Mouse (Mus musculus): Measurements from ENCODE around the gene Scpep1.
"Not testable (repeated sequence)": the region's sequence is repeated elsewhere in the genome, so short reads cannot be mapped to it uniquely, and the experiment has no call there.

Gene Scpep1

DNA sequence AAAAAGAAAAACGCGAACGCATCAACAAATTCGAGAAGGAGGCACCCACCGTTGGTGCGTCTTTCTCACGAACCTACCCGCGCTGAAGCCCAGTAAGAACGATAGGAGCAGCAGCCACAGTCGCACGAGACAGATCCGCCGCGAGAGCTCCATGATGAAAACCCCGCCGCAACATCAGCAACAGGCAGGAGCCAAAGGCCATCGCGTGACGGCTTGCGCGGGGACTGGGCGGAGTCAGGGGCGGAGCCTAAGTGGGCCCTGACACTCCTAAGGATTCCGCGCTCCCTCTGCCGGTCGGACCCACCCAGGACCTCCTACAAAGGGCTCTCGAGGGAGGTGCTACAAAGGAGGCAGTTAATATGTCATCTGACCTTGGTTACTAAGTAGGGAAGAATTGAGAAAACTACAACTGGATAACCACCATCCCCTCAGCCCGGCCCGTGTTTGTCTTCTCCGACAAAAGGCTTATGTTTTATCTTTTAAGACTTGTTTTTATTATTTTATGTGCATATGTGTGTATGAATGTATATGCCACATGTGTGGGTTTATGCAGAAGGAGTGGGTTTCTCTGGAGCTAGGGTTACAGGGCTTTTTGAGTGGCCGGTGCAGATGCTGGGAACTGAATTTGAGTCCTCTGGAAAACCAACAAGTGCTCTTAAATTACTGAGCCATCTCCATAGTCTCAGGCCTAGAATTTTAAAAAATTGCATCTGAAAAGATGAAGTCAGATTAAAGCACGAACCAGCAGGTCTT, at the start of gene Scpep1:
Scpep1 (minus strand) TSS at position 249 of the 753 bp plus-strand sequence.
- DNase-seq (ENCODE audit: low spot score): peak; percentile 99

DNA sequence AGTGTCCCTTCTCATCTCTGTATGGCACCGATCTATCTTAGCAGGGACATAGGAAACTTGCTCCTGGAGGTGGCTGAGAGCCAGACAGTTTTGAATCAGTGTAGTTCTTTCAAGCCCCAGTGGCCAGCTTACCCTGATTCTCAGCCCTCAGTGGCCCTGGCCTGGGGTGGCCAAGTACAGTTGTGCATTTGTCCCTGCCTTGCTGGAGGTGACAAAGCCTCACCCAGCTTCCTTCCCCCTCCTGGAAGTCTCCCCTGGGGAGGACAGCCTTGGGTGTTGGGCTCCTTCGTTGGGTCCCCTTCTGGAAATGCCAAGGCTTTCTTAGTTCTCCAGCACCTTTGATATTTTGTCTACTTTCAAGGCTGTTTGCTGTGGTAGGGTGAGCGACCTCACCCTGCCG, 48.5 kb upstream of the Scpep1 start:
- no peak for DNase-seq (ENCODE audit: low spot score)

DNA sequence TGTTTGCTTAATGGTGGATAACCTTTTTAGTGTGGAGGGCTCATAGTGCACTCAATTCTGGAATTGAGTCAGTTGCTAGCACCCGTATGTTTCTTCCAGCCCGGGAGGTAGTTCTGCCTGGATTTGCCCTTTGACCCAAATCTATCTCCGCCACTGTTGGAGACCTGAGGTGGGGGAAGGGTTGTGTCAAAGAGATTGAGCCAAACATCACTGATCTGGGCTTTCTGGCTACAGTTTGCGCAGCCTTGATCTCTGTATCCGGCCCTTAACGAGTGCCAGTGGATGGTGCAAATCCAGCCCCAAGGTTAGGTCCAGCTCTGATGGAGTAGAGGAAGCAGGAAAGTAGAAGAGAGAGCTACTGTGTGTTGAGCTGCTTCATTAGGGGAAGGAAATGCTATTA, 47.8 kb upstream of the Scpep1 start:
- DNase-seq (ENCODE audit: low spot score): no peak

DNA sequence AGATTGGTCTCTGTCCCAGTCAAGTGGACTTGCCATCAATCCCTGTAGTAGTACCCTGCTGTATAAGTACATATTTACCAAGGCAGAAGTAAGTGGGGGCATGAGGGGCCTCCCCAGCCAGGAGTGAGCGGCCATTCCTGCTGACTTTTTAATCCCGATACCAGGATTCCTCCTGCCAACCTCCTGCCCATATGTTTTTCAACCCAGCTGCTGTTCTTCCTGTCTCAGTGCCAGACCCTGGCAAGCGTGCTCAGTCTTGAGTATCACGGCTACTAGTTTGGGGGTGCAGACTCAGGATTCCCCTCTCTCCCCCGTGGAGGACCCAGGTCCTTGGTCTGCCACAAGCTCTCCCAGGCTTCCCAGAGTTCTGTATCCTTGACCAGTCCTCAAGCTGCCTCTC, 47.4 kb upstream of the Scpep1 start:
- no peak for DNase-seq (ENCODE audit: low spot score)

DNA sequence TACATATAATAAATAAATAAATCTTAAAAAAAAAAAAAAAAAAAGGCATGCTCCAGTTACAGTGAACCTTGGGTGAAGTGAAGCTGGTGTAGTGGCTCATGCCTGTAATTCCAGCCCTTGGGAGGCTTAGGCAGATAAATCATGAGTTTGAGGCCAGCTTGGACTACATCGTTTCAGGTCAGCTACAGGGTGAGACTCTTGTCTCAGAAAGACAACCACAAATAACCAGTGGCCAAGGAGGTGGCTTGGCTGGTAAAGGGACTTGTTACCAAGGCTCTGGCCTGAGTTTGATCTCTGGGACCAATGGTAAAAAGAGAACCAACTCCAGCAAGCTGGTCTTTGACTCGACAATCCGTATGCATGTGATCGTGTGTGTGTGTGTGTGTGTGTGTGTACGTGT, 46.8 kb upstream of the Scpep1 start:
- no peak for DNase-seq (ENCODE audit: low spot score)

DNA sequence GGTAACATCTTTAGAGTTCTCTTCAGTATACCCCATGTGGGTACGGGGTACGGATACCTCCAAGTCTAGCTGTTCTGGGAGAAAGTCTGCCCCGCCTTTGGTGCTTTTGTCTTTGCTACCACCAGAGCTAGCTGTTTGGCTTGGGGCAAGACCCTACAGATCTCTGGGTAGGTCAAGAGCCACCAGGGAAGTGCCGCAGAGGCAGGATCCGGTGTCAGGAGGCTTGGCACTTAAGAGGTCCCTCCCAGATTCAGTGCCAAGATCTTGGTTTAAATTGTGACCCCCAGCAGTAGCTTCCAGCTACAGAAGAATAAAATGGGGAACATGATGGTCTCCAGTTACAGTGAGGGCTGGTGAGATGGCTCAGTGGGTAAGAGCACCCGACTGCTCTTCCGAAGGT, 46.3 kb upstream of the Scpep1 start:
- no peak for DNase-seq (ENCODE audit: low spot score)

DNA sequence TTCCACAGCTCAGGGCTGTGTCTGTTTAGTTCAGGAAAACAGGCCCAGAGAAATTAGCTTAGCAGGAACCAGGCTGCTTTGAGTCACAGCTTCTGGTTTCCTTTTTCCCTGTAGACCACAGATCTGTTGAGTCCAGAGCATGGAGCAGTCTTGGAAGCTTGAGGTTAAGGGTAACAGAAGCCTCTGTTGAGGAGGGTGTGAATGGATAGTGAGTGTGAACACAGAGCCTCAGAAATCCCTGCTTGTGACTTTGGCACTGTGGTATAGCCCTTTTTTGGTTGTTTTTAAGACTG, 45.2 kb upstream of the Scpep1 start:
- DNase-seq (ENCODE audit: low spot score): no peak

DNA sequence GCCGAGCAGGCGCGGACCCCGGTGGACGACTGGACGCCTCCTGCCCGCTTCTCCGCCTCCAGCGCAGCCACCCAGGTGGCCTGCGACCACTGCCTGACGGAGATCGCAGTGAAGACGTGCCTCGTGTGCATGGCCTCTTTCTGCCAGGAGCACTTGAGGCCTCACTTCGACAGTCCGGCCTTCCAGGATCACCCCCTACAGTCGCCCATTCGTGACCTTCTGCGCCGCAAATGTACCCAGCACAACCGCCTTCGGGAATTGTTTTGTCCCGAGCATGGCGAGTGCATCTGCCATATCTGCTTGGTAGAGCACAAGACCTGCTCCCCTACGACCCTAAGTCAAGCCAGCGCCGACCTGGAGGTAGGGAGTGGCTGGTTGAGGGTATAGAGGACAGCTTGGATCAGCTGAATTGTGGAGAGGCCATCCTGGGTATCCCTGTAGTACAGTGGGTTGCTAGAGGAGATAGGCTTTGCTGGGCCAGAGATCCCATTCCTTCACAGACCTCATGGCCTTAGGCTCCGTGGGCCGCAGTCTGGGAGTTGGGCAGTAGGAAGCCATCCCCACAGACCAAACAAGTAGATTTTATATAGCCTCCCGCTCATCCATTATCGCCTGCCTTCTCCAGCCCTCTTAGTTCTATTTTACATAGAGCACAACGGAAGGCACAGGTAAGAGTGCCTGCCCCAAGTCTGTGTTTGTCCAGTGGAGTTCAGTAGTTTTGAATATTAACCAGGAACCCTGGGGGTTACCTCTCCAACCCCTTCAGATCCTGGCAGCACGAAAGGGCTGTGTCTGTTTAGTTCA, 44.7 kb upstream of the Scpep1 start:
- no peak for DNase-seq (ENCODE audit: low spot score)

DNA sequence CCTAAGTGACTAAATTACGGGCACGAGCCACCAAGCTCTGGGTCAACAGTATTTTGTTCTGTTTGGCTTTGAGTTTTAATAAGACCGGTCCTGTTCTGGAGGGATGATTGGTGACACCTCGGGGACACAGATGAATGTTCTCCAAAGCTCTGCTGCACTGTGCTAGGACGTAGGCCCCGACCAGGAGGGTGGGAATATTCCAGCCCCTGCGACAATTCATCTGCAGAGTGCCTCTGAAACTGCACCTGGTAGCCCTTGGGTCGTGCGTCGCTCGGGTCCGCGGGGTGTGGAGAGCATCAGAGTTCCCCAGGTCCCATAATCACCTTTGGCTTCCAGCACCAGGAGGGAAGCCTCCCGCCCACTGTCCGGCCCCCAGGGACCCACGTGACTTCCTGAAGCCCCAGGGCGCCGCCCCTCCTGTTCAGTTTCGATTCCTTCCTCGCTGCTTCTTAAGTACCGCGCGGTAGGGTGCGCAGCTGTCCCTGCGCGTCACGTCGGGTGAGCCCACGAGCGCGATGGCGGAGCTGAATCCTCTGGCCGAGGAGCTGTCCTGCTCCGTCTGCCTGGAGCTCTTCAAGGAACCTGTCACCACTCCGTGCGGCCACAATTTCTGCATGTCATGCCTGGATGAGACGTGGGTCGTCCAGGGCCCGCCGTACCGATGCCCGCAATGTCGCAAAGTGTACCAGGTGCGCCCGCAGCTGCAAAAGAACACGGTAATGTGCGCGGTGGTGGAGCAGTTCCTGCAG, 43.9 kb upstream of the Scpep1 start, which contains the start of gene Trim25:
Trim25 (plus strand) TSS at position 403 of the 749 bp plus-strand sequence.
- peak; percentile 72 for DNase-seq (ENCODE audit: low spot score)

DNA sequence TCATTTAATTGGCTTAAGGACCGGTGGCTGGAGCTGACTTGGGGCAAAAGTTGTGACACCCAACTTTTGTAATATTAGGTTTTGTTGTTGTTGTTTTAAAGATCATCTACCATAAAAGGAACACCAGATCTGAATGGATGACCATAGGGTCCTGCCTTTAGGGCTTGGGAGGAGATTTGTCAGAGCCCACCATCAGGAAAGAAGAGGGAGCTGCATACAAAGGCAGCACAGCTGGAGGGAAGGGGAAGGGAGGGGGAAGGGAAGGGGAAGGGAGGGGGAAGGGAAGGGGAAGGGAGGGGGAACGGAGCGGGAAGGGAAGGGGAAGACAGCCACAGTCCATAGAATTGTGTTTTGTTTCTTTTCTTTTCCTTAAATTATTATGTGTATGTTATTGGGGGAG, 43.1 kb upstream of the Scpep1 start:
- DNase-seq (ENCODE audit: low spot score): no peak

DNA sequence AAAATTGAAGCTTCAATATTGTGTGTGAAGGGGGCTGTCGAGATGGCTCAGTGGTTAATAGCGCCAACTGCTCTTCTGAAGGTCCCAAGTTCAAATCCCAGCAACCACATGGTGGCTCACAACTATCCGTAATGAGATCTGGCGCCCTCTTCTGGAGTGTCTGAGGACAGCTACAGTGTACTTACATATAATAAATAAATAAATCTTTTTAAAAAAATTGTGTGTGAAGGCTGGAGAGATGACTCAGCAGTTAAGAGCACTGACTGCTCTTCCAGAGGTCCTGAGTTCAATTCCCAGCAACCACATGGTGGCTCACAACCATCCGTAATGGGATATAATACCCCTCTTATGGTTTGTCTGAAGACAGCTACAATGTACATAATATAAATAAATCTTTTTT, 42.1 kb upstream of the Scpep1 start:
- not testable (repeated sequence) for DNase-seq (ENCODE audit: low spot score)

DNA sequence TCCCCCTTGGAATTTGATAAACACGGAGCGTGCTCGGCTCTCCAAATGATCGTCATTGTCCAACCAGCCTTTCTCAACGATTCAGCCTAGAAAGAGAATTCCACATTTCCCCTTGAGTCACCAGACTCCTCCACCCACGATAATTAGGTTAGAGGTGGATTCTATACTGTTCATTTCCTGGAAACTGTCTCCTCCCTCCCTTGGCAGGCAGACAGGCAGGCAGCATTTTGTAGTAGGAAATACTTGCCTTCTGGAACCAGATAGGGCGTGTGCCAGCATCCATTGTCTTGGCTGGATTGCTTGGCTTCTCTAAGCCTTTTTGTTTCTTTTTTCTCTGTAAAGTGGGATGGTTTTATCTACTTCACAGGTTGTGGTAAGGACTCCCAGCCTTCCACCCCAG, 41.2 kb upstream of the Scpep1 start:
- DNase-seq (ENCODE audit: low spot score): no peak

DNA sequence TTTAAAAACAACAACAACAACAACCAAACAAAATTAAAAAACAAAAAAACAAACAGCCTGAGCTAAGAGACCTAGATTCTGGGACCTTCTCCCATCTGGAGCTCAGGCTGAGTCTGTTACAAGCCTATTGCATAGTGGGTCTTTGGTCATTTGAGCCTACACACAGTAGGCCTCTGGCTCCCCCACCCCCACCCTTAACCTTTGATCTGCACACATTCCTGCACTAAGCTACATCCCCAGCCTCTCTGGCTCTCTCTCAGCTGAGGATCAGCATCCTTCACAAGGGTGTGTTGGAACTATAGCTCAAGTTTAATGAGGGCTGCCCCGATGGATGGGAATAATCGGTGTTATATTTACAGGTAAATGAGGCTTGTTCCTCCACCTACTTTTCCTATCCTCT, 40.4 kb upstream of the Scpep1 start:
- DNase-seq (ENCODE audit: low spot score): no peak

DNA sequence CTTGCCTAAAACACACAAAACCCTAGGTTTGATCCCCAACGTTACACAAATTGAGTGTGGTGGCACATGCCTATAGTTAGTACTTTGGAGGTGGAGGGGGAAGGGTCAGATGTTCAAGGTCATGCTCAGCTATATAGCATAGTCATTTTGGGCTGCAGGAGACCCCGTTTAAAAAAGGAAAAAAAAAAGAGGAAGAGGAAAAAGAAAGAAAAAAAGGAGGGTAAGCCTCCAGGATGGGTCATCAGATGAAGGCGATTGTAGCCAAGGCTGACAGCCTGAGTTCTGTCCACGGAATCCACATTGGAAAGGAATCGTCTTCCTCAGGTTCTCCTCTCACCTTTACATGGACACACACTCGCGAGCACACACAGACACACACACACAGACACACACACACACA, 39.2 kb upstream of the Scpep1 start:
- DNase-seq (ENCODE audit: low spot score): no peak

DNA sequence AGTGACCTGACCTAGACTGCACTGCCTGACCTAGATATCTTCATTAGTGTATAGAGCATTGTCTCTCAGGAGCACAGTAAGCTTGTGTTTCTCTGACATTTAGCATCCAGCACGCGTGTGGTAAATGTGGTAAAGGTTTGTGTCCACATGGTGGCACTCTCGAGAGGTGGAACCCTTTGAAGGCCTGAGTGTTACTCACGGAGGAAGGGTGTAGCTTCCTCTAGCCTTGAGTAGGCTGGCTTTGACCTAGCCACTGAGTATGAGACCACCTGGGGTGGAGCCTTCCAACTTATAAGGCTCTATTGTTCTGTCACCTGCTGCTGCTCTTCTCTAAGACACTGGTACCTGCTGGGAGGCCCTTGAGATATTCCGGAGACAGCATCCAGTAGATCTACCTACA, 38.4 kb upstream of the Scpep1 start:
- peak; percentile 73 for DNase-seq (ENCODE audit: low spot score)

DNA sequence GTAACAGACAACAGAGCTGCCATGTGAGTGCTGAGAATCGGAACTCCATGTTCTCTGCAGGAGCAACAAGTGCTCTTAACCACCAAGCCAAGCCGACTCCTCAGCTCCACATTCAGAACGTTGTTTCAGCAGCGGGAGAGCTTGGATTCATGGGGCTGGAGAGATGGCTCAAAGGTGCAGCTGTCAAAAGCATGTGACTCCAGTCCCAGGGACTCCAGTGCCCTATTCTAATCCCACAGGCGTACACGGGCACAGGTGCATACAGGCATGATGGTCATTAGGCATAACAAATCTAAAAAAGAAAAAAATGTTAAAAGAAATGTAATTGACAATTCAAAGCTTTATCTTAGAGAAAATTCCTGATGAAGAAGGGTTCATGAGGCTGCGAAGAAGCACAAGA, 37.9 kb upstream of the Scpep1 start:
- no peak for DNase-seq (ENCODE audit: low spot score)

DNA sequence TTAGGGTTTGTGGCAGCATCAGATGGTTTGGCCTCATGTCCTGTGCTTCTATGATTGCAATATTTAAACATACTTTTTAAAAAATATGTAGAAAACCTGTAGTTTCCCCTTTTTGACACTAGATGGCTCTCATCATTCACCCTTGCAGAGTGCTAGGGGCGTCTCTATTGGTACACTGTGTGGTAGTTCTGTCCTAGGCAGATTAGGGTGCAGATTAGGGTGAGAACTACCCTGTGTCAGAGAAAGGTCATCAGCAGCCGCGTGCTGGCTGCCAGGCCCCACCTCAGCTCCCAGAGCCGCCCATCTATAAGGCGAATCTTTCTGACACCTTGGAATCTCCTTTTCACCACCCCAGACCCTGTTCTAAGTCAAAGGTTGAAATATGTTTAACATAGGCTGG, 34.3 kb upstream of the Scpep1 start:
- no peak for DNase-seq (ENCODE audit: low spot score)

DNA sequence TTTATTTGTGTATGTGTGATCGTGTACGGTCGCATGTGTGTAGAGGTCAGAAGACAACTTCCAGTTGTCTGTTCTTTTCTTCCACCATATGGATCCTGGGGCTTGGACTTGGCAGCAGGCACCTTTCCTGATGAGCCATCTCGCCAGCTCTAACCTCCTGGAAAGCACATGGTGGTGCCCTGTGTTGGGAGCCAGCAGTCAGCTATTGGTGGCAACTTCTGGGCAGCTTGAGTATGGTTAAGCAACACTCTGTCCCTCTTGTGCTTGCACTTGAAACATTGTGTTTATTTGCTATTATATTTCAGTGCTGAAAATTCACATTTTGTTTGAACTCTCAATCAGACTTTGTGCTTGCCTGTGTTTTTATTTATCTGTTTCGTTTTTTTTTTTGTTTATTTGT, 33.7 kb upstream of the Scpep1 start:
- DNase-seq (ENCODE audit: low spot score): no peak

DNA sequence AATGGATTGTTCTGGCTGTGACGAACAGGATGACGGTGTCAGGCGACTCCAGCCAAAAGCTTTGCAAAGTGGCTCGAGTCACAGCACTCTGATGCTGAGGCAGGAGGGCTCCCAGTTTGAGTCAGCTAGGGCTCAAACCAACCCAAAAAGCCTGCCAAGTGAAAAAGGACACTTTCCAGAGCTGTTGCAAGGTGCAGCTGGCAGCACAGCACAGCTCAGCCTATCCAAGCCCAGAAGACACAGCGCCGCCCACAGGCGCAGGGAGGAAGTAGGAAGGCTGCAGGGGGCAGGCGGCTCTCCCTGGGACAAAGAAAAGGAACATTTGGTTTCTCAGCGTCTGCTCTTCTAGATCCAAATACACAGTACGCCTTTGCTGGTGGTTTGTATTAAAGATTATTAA, 31.4 kb upstream of the Scpep1 start:
- DNase-seq (ENCODE audit: low spot score): no peak

DNA sequence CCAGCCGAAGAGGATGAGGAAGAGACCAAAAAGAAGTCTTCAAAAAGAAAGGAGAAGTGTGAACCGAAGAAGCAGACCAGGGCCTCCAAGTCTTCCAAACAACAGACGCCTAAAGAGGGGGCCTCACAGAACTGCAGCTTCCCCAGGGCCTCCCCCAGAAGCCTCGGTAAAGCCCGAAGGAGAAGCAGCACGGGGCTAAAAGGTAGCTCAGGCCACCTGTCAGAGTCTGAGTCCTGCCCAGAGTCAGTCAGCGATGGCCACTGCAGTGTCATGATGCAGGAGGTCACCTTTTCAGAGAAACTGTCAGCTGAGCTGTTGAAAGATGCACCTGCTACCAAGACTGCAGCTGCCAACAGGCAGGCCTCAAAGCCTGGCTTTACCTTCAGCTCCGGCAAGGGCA, 26.1 kb upstream of the Scpep1 start:
- DNase-seq (ENCODE audit: low spot score): no peak

DNA sequence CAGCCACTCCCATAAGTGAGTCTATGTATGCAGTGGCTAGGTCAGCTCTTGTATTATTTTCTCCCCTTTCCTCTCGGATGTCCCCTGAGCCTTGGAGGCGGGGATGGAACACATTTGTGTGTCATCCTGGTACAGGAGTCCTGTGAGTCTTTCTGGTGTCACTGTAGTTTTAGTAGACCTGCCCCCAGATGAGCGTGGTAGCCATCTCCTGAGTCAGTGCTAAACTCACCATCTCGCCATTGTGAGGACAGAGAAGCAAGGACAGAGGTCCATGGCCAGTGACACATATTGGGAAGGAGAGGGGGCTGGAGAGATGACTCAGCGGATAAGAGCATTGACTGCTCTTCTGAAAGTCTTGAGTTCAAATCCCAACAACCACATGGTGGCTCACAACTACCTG, 21.9 kb upstream of the Scpep1 start:
- no peak for DNase-seq (ENCODE audit: low spot score)

DNA sequence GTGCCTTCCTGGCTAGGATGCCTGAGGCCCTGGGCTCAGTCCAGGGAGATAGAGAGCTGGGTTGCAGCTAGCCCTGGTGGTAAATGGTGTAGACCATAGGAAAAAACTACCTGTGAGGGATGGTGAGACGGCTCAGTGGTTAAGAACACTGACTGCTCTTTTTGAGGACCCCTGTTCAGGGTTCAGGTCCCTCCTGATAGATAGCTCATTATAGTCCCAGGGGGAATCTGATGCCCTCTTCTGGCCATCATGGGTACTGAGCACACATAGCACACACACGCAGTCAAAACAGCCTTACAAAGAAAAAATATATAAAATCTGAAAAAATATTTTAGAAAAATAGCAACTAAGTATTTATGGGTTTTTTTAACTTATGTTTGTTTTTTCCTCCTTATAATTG, 21.1 kb upstream of the Scpep1 start:
- peak; percentile 26 for DNase-seq (ENCODE audit: low spot score)

Data from retina, embryonic 14.5 days (tissue).